Mouse (Mus musculus): Measurements from ENCODE around the gene Tdrd1.

The Tdrd1 gene

GRCm38 (mm10) chr19:56910561-56910960 is 84.6 kb downstream of the Tdrd1 start:
- DNase-seq (ENCODE audit: low read depth) = no peak

GRCm38 (mm10) chr19:56913761-56914160 is 87.8 kb downstream of the Tdrd1 start:
- no peak for DNase-seq (ENCODE audit: low read depth)

GRCm38 (mm10) chr19:56914658-56915057 is 88.6 kb downstream of the Tdrd1 start:
- DNase-seq (ENCODE audit: low read depth) = no peak

GRCm38 (mm10) chr19:56915084-56915483 is 89.1 kb downstream of the Tdrd1 start:
- DNase-seq (ENCODE audit: low read depth) = no peak

Data from 416B (cell line).